Comparison of ENCODE assay signal across 35 mouse cellular contexts in the genomic region with DNA sequence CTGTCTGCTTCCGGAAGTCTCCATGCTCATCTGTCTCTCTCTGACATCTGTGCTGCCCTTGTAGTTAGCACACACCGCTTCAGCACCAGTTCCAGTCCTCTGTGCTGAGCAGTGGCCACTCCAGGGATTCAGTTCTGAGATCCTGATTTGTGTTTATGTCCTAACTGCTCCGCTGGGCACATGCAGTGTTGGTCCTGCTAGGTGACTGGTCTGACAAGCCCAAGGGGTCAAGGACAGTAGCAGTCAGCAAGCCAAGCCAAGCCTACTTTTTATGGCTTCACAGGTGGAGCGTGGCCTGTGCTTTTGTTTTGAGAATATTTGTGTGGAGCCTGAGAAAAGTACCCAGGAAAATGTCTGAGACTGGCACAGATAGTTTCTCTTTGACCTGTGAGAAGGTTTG.
"Had no signal": no experiment of that assay in that cellular context is flagged by ENCODE, and none has a peak within 500 bp of the region (broad histone marks: within the 10 kb centered on the region; RNA-seq: fewer than 3 reads in every experiment).

No protein-coding gene starts in this region.

- H3K9ac ChIP-seq: heart, embryonic 12.5 days; heart, embryonic 13.5 days; heart, embryonic 15.5 days; hindbrain, embryonic 12.5 days; hindbrain, embryonic 13.5 days; hindbrain, embryonic 14.5 days; hindbrain, embryonic 15.5 days; intestine, embryonic 15.5 days; kidney, embryonic 15.5 days had no signal

- ATAC-seq: hindbrain, embryonic 16.5 days; hindbrain, postnatal 0 days; inflammation-experienced regulatory T-cells, adult 6 months; intestine, embryonic 15.5 days; intestine, embryonic 16.5 days; intestine, postnatal 0 days had no signal

- H3K9me3 ChIP-seq: heart, embryonic 10.5 days; heart, embryonic 12.5 days; heart, embryonic 13.5 days; heart, embryonic 15.5 days; hindbrain, embryonic 10.5 days; hindbrain, embryonic 12.5 days; hindbrain, embryonic 13.5 days; hindbrain, embryonic 15.5 days; intestine, embryonic 15.5 days; kidney, embryonic 15.5 days had no signal

- H3K4me3 ChIP-seq: heart, embryonic 10.5 days; heart, embryonic 12.5 days; heart, embryonic 13.5 days; heart, embryonic 15.5 days; hindbrain, embryonic 10.5 days; hindbrain, embryonic 12.5 days; hindbrain, embryonic 13.5 days; hindbrain, embryonic 15.5 days; intestine, embryonic 15.5 days; kidney, embryonic 15.5 days; layer of hippocampus, adult 2 months had no signal

- H3K4me1 ChIP-seq: heart, embryonic 10.5 days; heart, embryonic 13.5 days; heart, embryonic 15.5 days; hindbrain, embryonic 10.5 days; hindbrain, embryonic 12.5 days; hindbrain, embryonic 15.5 days; intestine, embryonic 15.5 days; kidney, embryonic 15.5 days had no signal

- DNase-seq: heart, postnatal 10 days; heart, postnatal 14 days; heart, postnatal 36 days; heart, postnatal 4 days; kidney, adult 11 months; kidney, adult 18-20 months; kidney, adult 2 months; kidney, adult 8-10 months; kidney, adult 9 months; kidney, postnatal 10 days; kidney, postnatal 14 days; kidney, postnatal 25 days; kidney, postnatal 36 days; kidney, postnatal 4 days; layer of hippocampus, adult 9-11 months; layer of hippocampus, postnatal 36 days had no signal

- H3K4me2 ChIP-seq: heart, embryonic 11.5 days; heart, embryonic 12.5 days; heart, embryonic 13.5 days; heart, embryonic 15.5 days; hindbrain, embryonic 12.5 days; hindbrain, embryonic 13.5 days; hindbrain, embryonic 14.5 days; hindbrain, embryonic 15.5 days; intestine, embryonic 15.5 days; kidney, embryonic 15.5 days had no signal

- H3K27ac ChIP-seq: heart, embryonic 10.5 days; heart, embryonic 13.5 days; heart, embryonic 15.5 days; hindbrain, embryonic 10.5 days; hindbrain, embryonic 12.5 days; hindbrain, embryonic 13.5 days; hindbrain, embryonic 14.5 days; hindbrain, embryonic 15.5 days; hindbrain, postnatal 0 days; intestine, embryonic 15.5 days; kidney, embryonic 15.5 days; kidney, postnatal 0 days; layer of hippocampus, adult 2 months had no signal

- H3K27me3 ChIP-seq: heart, embryonic 12.5 days; heart, embryonic 13.5 days; heart, embryonic 15.5 days; hindbrain, embryonic 12.5 days; hindbrain, embryonic 13.5 days; hindbrain, embryonic 15.5 days; intestine, embryonic 15.5 days; kidney, embryonic 15.5 days had no signal
